Mouse (Mus musculus) MEL (cell line): ENCODE measurements around the gene Pdcd4. TPM values are rescaled to one million over a fixed set of nuclear protein-coding genes. Genes with fewer than 3 reads are reported as not detected.

Experiments
- DNase-seq: peaks from one replicate; pipeline ENCODE4 v3.0.0; 2011; ENCODE audit warnings: low read depth, low spot score
- H3K27ac ChIP-seq: 2 replicates; pipeline ENCODE4 v1.5.1; 2012; ENCODE audit warnings: low read depth, mild to moderate bottlenecking, control low read depth, low read length, moderate library complexity; ENCODE audit not compliant: control insufficient read depth
- H3K27me3 ChIP-seq, 2 experiments: fragments of 150-350 bp in 1 of 2; sonication (generic) in 1 of 2; 2 replicates each; pipeline ENCODE4 v1.6.1; 2012; ENCODE audit warnings: low read length in 2 of 2, mild to moderate bottlenecking in 2 of 2, improper control_type of control experiment in 1 of 2, moderate library complexity in 1 of 2; ENCODE audit not compliant: insufficient read depth in 2 of 2, control insufficient read depth in 1 of 2
- H3K36me3 ChIP-seq, 2 experiments: 2 replicates each; pipeline ENCODE4 v1.6.1; 2012 to 2014; ENCODE audit warnings: low read length in 2 of 2, improper control_type of control experiment in 1 of 2, inconsistent platforms in 1 of 2, mild to moderate bottlenecking in 1 of 2; ENCODE audit not compliant: insufficient read depth in 2 of 2, control insufficient read depth in 1 of 2
- H3K4me1 ChIP-seq, 2 experiments: fragments of 150-350 bp in 1 of 2; sonication (generic) in 1 of 2; 2 replicates each; pipeline ENCODE4 v1.6.1; 2012; ENCODE audit warnings: low read length in 2 of 2, improper control_type of control experiment in 1 of 2, mild to moderate bottlenecking in 1 of 2; ENCODE audit not compliant: insufficient read depth in 2 of 2, control insufficient read depth in 1 of 2
- H3K4me3 ChIP-seq, 2 experiments: fragments of 150-350 bp in 1 of 2; sonication (generic) in 1 of 2; 2 replicates each; pipeline ENCODE4 v1.5.1; 2012; ENCODE audit warnings: low read depth in 2 of 2, low read length in 2 of 2, mild to moderate bottlenecking in 2 of 2, moderate library complexity in 2 of 2, control low read depth in 1 of 2, improper control_type of control experiment in 1 of 2; ENCODE audit not compliant: control insufficient read depth in 1 of 2, insufficient read depth in 1 of 2
- H3K79me2 ChIP-seq: 2 replicates; pipeline ENCODE4 v1.6.1; 2012; ENCODE audit warnings: mild to moderate bottlenecking, low read length, moderate library complexity; ENCODE audit not compliant: control insufficient read depth, poor library complexity, insufficient read depth
- H3K9ac ChIP-seq: 2 replicates; pipeline ENCODE4 v1.6.1; 2012; ENCODE audit warnings: low read depth, mild to moderate bottlenecking, control low read depth, low read length, moderate library complexity; ENCODE audit not compliant: control insufficient read depth, poor library complexity, severe bottlenecking
- H3K9me3 ChIP-seq: fragments of 150-350 bp; sonication (generic); replicated peaks from 2 replicates; pipeline ENCODE4 v1.6.1; 2012; ENCODE audit warnings: mild to moderate bottlenecking, low read length, improper control_type of control experiment, moderate library complexity; ENCODE audit not compliant: insufficient read depth
- CHD2 ChIP-seq: IDR thresholded peaks from 2 replicates; pipeline ENCODE4 v1.6.1; 2011; ENCODE audit warnings: low read length, improper control_type of control experiment
- E2F4 ChIP-seq: IDR thresholded peaks from 2 replicates; pipeline ENCODE4 v1.6.1; 2011; ENCODE audit warnings: low read depth, low read length, improper control_type of control experiment, borderline replicate concordance
- ELF1 ChIP-seq: IDR thresholded peaks from 2 replicates; pipeline ENCODE4 v1.6.1; 2014; ENCODE audit warnings: low read depth, mild to moderate bottlenecking, inconsistent platforms, low read length, improper control_type of control experiment, moderate library complexity
- EP300 ChIP-seq, 2 experiments: IDR thresholded peaks; 2 replicates each; pipeline ENCODE4 v1.6.1; 2011; ENCODE audit warnings: improper control_type of control experiment in 2 of 2, low read length in 2 of 2, low read depth in 1 of 2, mild to moderate bottlenecking in 1 of 2
- GABPA ChIP-seq: IDR thresholded peaks from 2 replicates; pipeline ENCODE4 v1.6.1; 2012; ENCODE audit warnings: low read depth, mild to moderate bottlenecking, inconsistent platforms, low read length, improper control_type of control experiment, moderate library complexity
- KAT2A ChIP-seq: conservative IDR thresholded peaks from 2 replicates; pipeline ENCODE4 v1.6.1; 2012; ENCODE audit warnings: low read depth, low read length, improper control_type of control experiment, inconsistent platforms
- MAFK ChIP-seq: IDR thresholded peaks from 2 replicates; pipeline ENCODE4 v1.6.1; 2011; ENCODE audit warnings: low read depth, mild to moderate bottlenecking, low read length, improper control_type of control experiment, borderline replicate concordance
- MEF2A ChIP-seq: IDR thresholded peaks from 2 replicates; pipeline ENCODE4 v1.6.1; 2014; ENCODE audit warnings: low read depth, mild to moderate bottlenecking, inconsistent platforms, low read length, improper control_type of control experiment; ENCODE audit not compliant: poor library complexity, insufficient replicate concordance, severe bottlenecking; ENCODE audit errors: extremely low read depth
- NELFE ChIP-seq: IDR thresholded peaks from 2 replicates; pipeline ENCODE4 v1.6.1; 2011; ENCODE audit warnings: low read depth, low read length, improper control_type of control experiment
- NRF1 ChIP-seq: IDR thresholded peaks from 2 replicates; pipeline ENCODE4 v1.6.1; 2014; ENCODE audit warnings: low read depth, mild to moderate bottlenecking, inconsistent platforms, low read length, improper control_type of control experiment, moderate library complexity; ENCODE audit not compliant: poor library complexity, insufficient read depth, severe bottlenecking
- POLR2A ChIP-seq, 2 experiments: IDR thresholded peaks; 2 replicates each; pipeline ENCODE4 v1.6.1; 2011 to 2012; ENCODE audit warnings: low read length in 2 of 2, mild to moderate bottlenecking in 2 of 2, control low read depth in 1 of 2, improper control_type of control experiment in 1 of 2, low read depth in 1 of 2, moderate library complexity in 1 of 2; ENCODE audit not compliant: control insufficient read depth in 1 of 2, insufficient read depth in 1 of 2, poor library complexity in 1 of 2
- POLR2AphosphoS2 ChIP-seq: IDR thresholded peaks from 2 replicates; pipeline ENCODE4 v1.6.1; 2011; ENCODE audit warnings: low read length, improper control_type of control experiment
- SIN3A ChIP-seq: IDR thresholded peaks from 2 replicates; pipeline ENCODE4 v1.6.1; 2012; ENCODE audit warnings: low read length, improper control_type of control experiment, inconsistent platforms
- TBP ChIP-seq: IDR thresholded peaks from 2 replicates; pipeline ENCODE4 v1.8.0; 2011; ENCODE audit warnings: low read depth, low read length, improper control_type of control experiment
- UBTF ChIP-seq: IDR thresholded peaks from 2 replicates; pipeline ENCODE4 v1.6.1; 2012; ENCODE audit warnings: low read depth, mild to moderate bottlenecking, inconsistent platforms, low read length, improper control_type of control experiment, moderate library complexity, borderline replicate concordance; ENCODE audit not compliant: insufficient read depth
- USF1 ChIP-seq: IDR thresholded peaks from 2 replicates; pipeline ENCODE4 v1.6.1; 2014; ENCODE audit warnings: low read depth, mild to moderate bottlenecking, inconsistent platforms, low read length, improper control_type of control experiment, moderate library complexity
- USF2 ChIP-seq, 2 experiments: IDR thresholded peaks; 2 replicates each; pipeline ENCODE4 v1.6.1; 2011 to 2012; ENCODE audit warnings: improper control_type of control experiment in 2 of 2, low read length in 2 of 2, borderline replicate concordance in 1 of 2, inconsistent platforms in 1 of 2, low read depth in 1 of 2, mild to moderate bottlenecking in 1 of 2; ENCODE audit not compliant: insufficient read depth in 1 of 2
- ZC3H11A ChIP-seq: IDR thresholded peaks from 2 replicates; pipeline ENCODE4 v1.6.1; 2012; ENCODE audit warnings: low read depth, mild to moderate bottlenecking, inconsistent platforms, low read length, improper control_type of control experiment
- ZMIZ1 ChIP-seq: IDR thresholded peaks from 2 replicates; pipeline ENCODE4 v1.6.1; 2012; ENCODE audit warnings: low read depth, mild to moderate bottlenecking, inconsistent platforms, low read length, improper control_type of control experiment, moderate library complexity
- ZNF384 ChIP-seq: IDR thresholded peaks from 2 replicates; pipeline ENCODE4 v1.6.1; 2012; ENCODE audit warnings: low read depth, mild to moderate bottlenecking, inconsistent platforms, low read length, improper control_type of control experiment
- polyA plus RNA-seq, 2 experiments: library from polyadenylated mRNA; stranded (reverse) in 1 of 2; unstranded in 1 of 2; fragments of >175 nt in 1 of 2; fragments of >200 nt in 1 of 2; gene quantifications; 2 replicates each; pipeline versions ENCODE4 v1.2.1 to v1.2.4; 2012; ENCODE audit warnings: low replicate concordance in 2 of 2, low read depth in 1 of 2; ENCODE audit not compliant: insufficient read length in 2 of 2, insufficient read depth in 1 of 2, missing spikeins in 1 of 2
- total RNA-seq: library from RNA; depleted of rRNA; stranded (reverse); fragments of 300-350 nt; gene quantifications from 2 replicates; pipeline ENCODE4 v1.2.3, GENCODE M21; 2012

The Pdcd4 gene
- total and polyA plus RNA-seq, 3 experiments: 30.0 to 37.6 TPM; not detected in 1

GRCm38 (mm10) chr19:53894538-53895121 is 2.6 kb downstream of the Pdcd4 start (continued):
- no peak for TF ChIP-seq CHD2
- no peak for TF ChIP-seq POLR2A (IDR thresholded peaks at IDR 0.05; ENCODE audit: control insufficient read depth in 1 of 2, insufficient read depth in 1 of 2, low read depth in 1 of 2, low read length in 2 of 2, poor library complexity in 1 of 2)
- no peak for TF ChIP-seq ELF1
- no peak for TF ChIP-seq GABPA

- Histone ChIP-seq H3K27ac (no peak overlapping the region), H3K79me2 (no peaks in the 10 kb centered on the region; the same call in 1 of the 2 replicates), H3K36me3 (peaks cover 0 to 22% of the 10 kb centered on the region in 2 experiments; a peak in 2 of 4 replicates), H3K4me1 (peaks cover 15 to 26% of the 10 kb centered on the region in 2 experiments), H3K27me3 (no peaks in the 10 kb centered on the region), H3K4me3 (no peak overlapping the region), H3K9ac (no peak overlapping the region), H3K9me3 (no peaks in the 10 kb centered on the region)
- DNase-seq: no peak
- no peak for TF ChIP-seq ZNF384
- TF ChIP-seq KAT2A: no peak
- TF ChIP-seq EP300 (IDR thresholded peaks at IDR 0.05; ENCODE audit: low read depth in 1 of 2, low read length in 2 of 2): no peak
- no peak for TF ChIP-seq MEF2A
- TF ChIP-seq SIN3A: no peak
- TF ChIP-seq ZMIZ1: no peak
- no peak for TF ChIP-seq ZC3H11A
- no peak for TF ChIP-seq MAFK
- TF ChIP-seq USF1: no peak
- no peak for TF ChIP-seq GABPA
- TF ChIP-seq E2F4: no peak
- TF ChIP-seq UBTF: no peak
- TF ChIP-seq NELFE: no peak
- TF ChIP-seq, all 39 proteins: peak for 0
Measured at GRCm38 (mm10) chr19:53898046-53898445, 6.0 kb downstream of the Pdcd4 start.

GRCm38 (mm10) chr19:53898498-53898897 is 6.5 kb downstream of the Pdcd4 start:
- Histone ChIP-seq H3K79me2 (peaks cover 2% of the 10 kb centered on the region; the same call in 1 of the 2 replicates), H3K4me1 (peaks cover 11 to 22% of the 10 kb centered on the region in 2 experiments), H3K36me3 (peaks cover 0 to 18% of the 10 kb centered on the region in 2 experiments; a peak in 2 of 4 replicates), H3K27me3 (no peaks in the 10 kb centered on the region), H3K9ac (no peak overlapping the region), H3K27ac (no peak overlapping the region), H3K4me3 (no peak overlapping the region), H3K9me3 (no peaks in the 10 kb centered on the region)
- TF ChIP-seq USF2 (IDR thresholded peaks at IDR 0.05; ENCODE audit: borderline replicate concordance in 1 of 2, insufficient read depth in 1 of 2, low read depth in 1 of 2, low read length in 2 of 2): no peak
- no peak for TF ChIP-seq ZMIZ1
- no peak for TF ChIP-seq E2F4
- no peak for TF ChIP-seq USF1
- no peak for TF ChIP-seq POLR2AphosphoS2
- no peak for TF ChIP-seq NELFE
- TF ChIP-seq NRF1: no peak
- no peak for TF ChIP-seq TBP
- no peak for TF ChIP-seq ZC3H11A
- TF ChIP-seq ELF1: no peak
- no peak for DNase-seq
